Mouse (Mus musculus): ENCODE measurements around the gene Taf1d. TPM values are rescaled to one million over a fixed set of nuclear protein-coding genes. Genes with fewer than 3 reads are reported as not detected.
"Not testable (repeated sequence)": the region's sequence is repeated elsewhere in the genome, so short reads cannot be mapped to it uniquely, and the experiment has no call there.

Taf1d gene
- polyA plus RNA-seq, 1 experiment from 2014 or later = 55.7 TPM

- no peak for ATAC-seq
- H3K4me2 ChIP-seq (replicated peaks) = peak overlapping the region; percentile 1; the same call in 1 of the 2 replicates
- H3K9me3 ChIP-seq = no peaks in the 10 kb centered on the region
- no peak overlapping the region for H3K27ac ChIP-seq
- H3K4me1 ChIP-seq (replicated peaks) = peaks cover 37% of the 10 kb centered on the region
- H3K36me3 ChIP-seq = peaks cover 50% of the 10 kb centered on the region
- WGBS = 84% methylated on average over 4 of the region's 4 CpGs
- H3K27me3 ChIP-seq = no peaks in the 10 kb centered on the region
- H3K4me3 ChIP-seq (replicated peaks) = no peak overlapping the region
- H3K9ac ChIP-seq (replicated peaks) = no peak overlapping the region
Measured at GRCm38 (mm10) chr9:15309425-15309824, 3.4 kb downstream of the Taf1d start.

- Histone ChIP-seq H3K36me3 (peaks cover 58% of the 10 kb centered on the region), H3K27me3 (no peaks in the 10 kb centered on the region), H3K9ac (replicated peaks) (no peak overlapping the region), H3K4me3 (replicated peaks) (no peak overlapping the region), H3K4me2 (replicated peaks) (no peak overlapping the region), H3K27ac (no peak overlapping the region), H3K4me1 (replicated peaks) (peaks cover 37% of the 10 kb centered on the region), H3K9me3 (no peaks in the 10 kb centered on the region)
- WGBS = 98% methylated on average over 1 of the region's 1 CpGs
- no peak for ATAC-seq
Measured at GRCm38 (mm10) chr9:15310179-15310578, 4.2 kb downstream of the Taf1d start.

- Histone ChIP-seq H3K9ac (replicated peaks) (no peak overlapping the region), H3K27me3 (no peaks in the 10 kb centered on the region), H3K27ac (no peak overlapping the region), H3K9me3 (no peaks in the 10 kb centered on the region), H3K36me3 (peaks cover 73% of the 10 kb centered on the region), H3K4me1 (replicated peaks) (peaks cover 28% of the 10 kb centered on the region), H3K4me3 (replicated peaks) (no peak overlapping the region), H3K4me2 (replicated peaks) (no peak overlapping the region)
- 92% methylated on average over 2 of the region's 2 CpGs for WGBS
- no peak for ATAC-seq
Measured at GRCm38 (mm10) chr9:15312054-15312735, 6.2 kb downstream of the Taf1d start.

GRCm38 (mm10) chr9:15313633-15314032 is 7.6 kb downstream of the Taf1d start:
- Histone ChIP-seq H3K27me3 (no peaks in the 10 kb centered on the region), H3K4me1 (replicated peaks) (peaks cover 14% of the 10 kb centered on the region), H3K36me3 (peaks cover 82% of the 10 kb centered on the region), H3K4me3 (replicated peaks) (no peak overlapping the region), H3K27ac (no peak overlapping the region), H3K9me3 (no peaks in the 10 kb centered on the region), H3K4me2 (replicated peaks) (no peak overlapping the region), H3K9ac (replicated peaks) (no peak overlapping the region)
- 90% methylated on average over 5 of the region's 5 CpGs for WGBS
- ATAC-seq = no peak

GRCm38 (mm10) chr9:15314619-15315018 is 8.6 kb downstream of the Taf1d start:
- H3K27ac ChIP-seq = no peak overlapping the region
- H3K4me2 ChIP-seq (replicated peaks) = no peak overlapping the region
- peaks cover 4% of the 10 kb centered on the region for H3K4me1 ChIP-seq (replicated peaks)
- ATAC-seq = no peak
- H3K27me3 ChIP-seq = no peaks in the 10 kb centered on the region
- H3K9me3 ChIP-seq = no peaks in the 10 kb centered on the region
- WGBS = 98% methylated on average over 1 of the region's 1 CpGs
- no peak overlapping the region for H3K9ac ChIP-seq (replicated peaks)
- peaks cover 73% of the 10 kb centered on the region for H3K36me3 ChIP-seq
- no peak overlapping the region for H3K4me3 ChIP-seq (replicated peaks)

- H3K27me3 ChIP-seq; H3K4me2 ChIP-seq (replicated peaks); H3K4me1 ChIP-seq (replicated peaks); H3K4me3 ChIP-seq (replicated peaks); H3K27ac ChIP-seq; ATAC-seq; H3K9me3 ChIP-seq; H3K9ac ChIP-seq (replicated peaks): not testable (repeated sequence)
- peaks cover 62% of the 10 kb centered on the region for H3K36me3 ChIP-seq
- WGBS = 100% methylated on average over 2 of the region's 2 CpGs
Measured at GRCm38 (mm10) chr9:15316296-15316695, 10.3 kb downstream of the Taf1d start.

- Histone ChIP-seq H3K27me3 (no peaks in the 10 kb centered on the region), H3K9ac (replicated peaks) (no peak overlapping the region), H3K4me3 (replicated peaks) (no peak overlapping the region), H3K27ac (no peak overlapping the region), H3K4me1 (replicated peaks) (no peaks in the 10 kb centered on the region), H3K36me3 (peaks cover 66% of the 10 kb centered on the region), H3K4me2 (replicated peaks) (no peak overlapping the region), H3K9me3 (no peaks in the 10 kb centered on the region)
- ATAC-seq = no peak
- WGBS = 65% methylated on average over 5 of the region's 5 CpGs
Measured at GRCm38 (mm10) chr9:15317223-15318169, 11.5 kb downstream of the Taf1d start.

GRCm38 (mm10) chr9:15318170-15318742 is 12.2 kb downstream of the Taf1d start:
- Histone ChIP-seq H3K4me3 (replicated peaks) (no peak overlapping the region), H3K27ac (no peak overlapping the region), H3K9me3 (no peaks in the 10 kb centered on the region), H3K27me3 (no peaks in the 10 kb centered on the region), H3K36me3 (peaks cover 67% of the 10 kb centered on the region), H3K4me2 (replicated peaks) (no peak overlapping the region), H3K9ac (replicated peaks) (no peak overlapping the region), H3K4me1 (replicated peaks) (no peaks in the 10 kb centered on the region)
- 86% methylated on average over 2 of the region's 2 CpGs for WGBS
- peak; percentile 9; the same call in 1 of the 2 replicates for ATAC-seq

- no peak overlapping the region for H3K27ac ChIP-seq
- peaks cover 84% of the 10 kb centered on the region for H3K36me3 ChIP-seq
- no peak overlapping the region for H3K4me2 ChIP-seq (replicated peaks)
- H3K27me3 ChIP-seq = no peaks in the 10 kb centered on the region
- no peak overlapping the region for H3K9ac ChIP-seq (replicated peaks)
- no peaks in the 10 kb centered on the region for H3K9me3 ChIP-seq
- no peak for ATAC-seq
- WGBS = 96% methylated on average over 4 of the region's 4 CpGs
- no peaks in the 10 kb centered on the region for H3K4me1 ChIP-seq (replicated peaks)
- H3K4me3 ChIP-seq (replicated peaks) = no peak overlapping the region
Measured at GRCm38 (mm10) chr9:15337776-15338175, 31.8 kb downstream of the Taf1d start.

- H3K9me3 ChIP-seq = no peaks in the 10 kb centered on the region
- H3K4me2 ChIP-seq (replicated peaks) = no peak overlapping the region
- H3K27me3 ChIP-seq = no peaks in the 10 kb centered on the region
- H3K27ac ChIP-seq = no peak overlapping the region
- no peak for ATAC-seq
- no peaks in the 10 kb centered on the region for H3K4me1 ChIP-seq (replicated peaks)
- H3K36me3 ChIP-seq = peaks cover 56% of the 10 kb centered on the region
- WGBS = 84% methylated on average over 2 of the region's 2 CpGs
- no peak overlapping the region for H3K9ac ChIP-seq (replicated peaks)
- H3K4me3 ChIP-seq (replicated peaks) = no peak overlapping the region
Measured at GRCm38 (mm10) chr9:15349925-15350324, 43.9 kb downstream of the Taf1d start.

- peak overlapping the region; percentile 81 for H3K4me2 ChIP-seq (replicated peaks)
- H3K9me3 ChIP-seq = no peaks in the 10 kb centered on the region
- peaks cover 6% of the 10 kb centered on the region for H3K36me3 ChIP-seq
- peaks cover 18% of the 10 kb centered on the region for H3K4me1 ChIP-seq (replicated peaks)
- peak overlapping the region; percentile 89 for H3K9ac ChIP-seq (replicated peaks)
- H3K4me3 ChIP-seq (replicated peaks) = peak overlapping the region; percentile 87
- peaks cover 12% of the 10 kb centered on the region; the same call in 1 of the 2 replicates for H3K27me3 ChIP-seq
- ATAC-seq = no peak
- H3K27ac ChIP-seq = peak overlapping the region; percentile 86
- 1% methylated on average over 9 of the region's 9 CpGs for WGBS
Measured at GRCm38 (mm10) chr9:15356916-15357483, 51.0 kb downstream of the Taf1d start.
